Mouse (Mus musculus) heart, embryonic 10.5 days (tissue): Measurements from ENCODE around the gene Med11. TPM values are rescaled to one million over a fixed set of nuclear protein-coding genes. Genes with fewer than 3 reads are reported as not detected.
"Not testable (repeated sequence)": the region's sequence is repeated elsewhere in the genome, so short reads cannot be mapped to it uniquely, and the experiment has no call there.

ENCODE experiments used
- DNase-seq: peaks from one replicate; pipeline ENCODE4 v3.0.0-alpha.2; 2017; ENCODE audit warnings: low spot score
- H3K27ac ChIP-seq: fragments of 300-500 bp; sonication (generic); 2 replicates; pipeline ENCODE4 v1.5.1; 2016; ENCODE audit warnings: mild to moderate bottlenecking
- H3K27me3 ChIP-seq: fragments of 300-500 bp; sonication (generic); 2 replicates; pipeline ENCODE4 v1.6.1; 2016; ENCODE audit warnings: mild to moderate bottlenecking; ENCODE audit not compliant: poor library complexity, insufficient read depth, severe bottlenecking
- H3K36me3 ChIP-seq: fragments of 300-500 bp; sonication (generic); 2 replicates; pipeline ENCODE4 v1.6.1; 2016; ENCODE audit warnings: mild to moderate bottlenecking, moderate library complexity
- H3K4me1 ChIP-seq: fragments of 300-500 bp; sonication (generic); 2 replicates; pipeline ENCODE4 v1.6.1; 2016; ENCODE audit warnings: mild to moderate bottlenecking
- H3K4me3 ChIP-seq: fragments of 300-500 bp; sonication (generic); 2 replicates; pipeline ENCODE4 v1.5.1; 2016; ENCODE audit warnings: mild to moderate bottlenecking, moderate library complexity
- H3K9me3 ChIP-seq: fragments of 300-500 bp; sonication (generic); 2 replicates; pipeline ENCODE4 v1.6.1; 2016; ENCODE audit warnings: mild to moderate bottlenecking, moderate library complexity
- WGBS: fragments of 180-500 bp; shearing (Covaris S2); methylation state at CpG from one replicate; pipeline ENCODE4 v1.1.7; 2016; 5-methylcytosine and 5-hydroxymethylcytosine counted together
- polyA plus RNA-seq: library from polyadenylated mRNA; unstranded; fragments of >200 nt; fragmentation: Nextera tagmentation; extraction: Ambion mirVana; gene quantifications from 2 replicates; pipeline ENCODE4 v1.2.1, GENCODE M21; 2016

Med11 gene
- polyA plus RNA-seq, 1 experiment from 2014 or later = 37.5 TPM

- Histone ChIP-seq H3K4me1 (peaks cover 14% of the 10 kb centered on the region), H3K4me3 (peak within 1 kb of the TSS; percentile 77), H3K27me3 (peaks cover 51% of the 10 kb centered on the region), H3K9me3 (no peaks in the 10 kb centered on the region), H3K27ac (peak within 1 kb of the TSS; percentile 79), H3K36me3 (0 out of 2 replicates have a peak, but pooled peaks cover 9% of the 10 kb centered on the region)
- WGBS = 15% methylated on average over 32 of the region's 32 CpGs
- DNase-seq = no peak
Measured at GRCm38 (mm10) chr11:70458688-70459600, 7.2 kb downstream of the Med11 start, which contains the start of gene Zmynd15. Gene Zmynd15 (plus strand): TSS chr11:70459433.

DNA sequence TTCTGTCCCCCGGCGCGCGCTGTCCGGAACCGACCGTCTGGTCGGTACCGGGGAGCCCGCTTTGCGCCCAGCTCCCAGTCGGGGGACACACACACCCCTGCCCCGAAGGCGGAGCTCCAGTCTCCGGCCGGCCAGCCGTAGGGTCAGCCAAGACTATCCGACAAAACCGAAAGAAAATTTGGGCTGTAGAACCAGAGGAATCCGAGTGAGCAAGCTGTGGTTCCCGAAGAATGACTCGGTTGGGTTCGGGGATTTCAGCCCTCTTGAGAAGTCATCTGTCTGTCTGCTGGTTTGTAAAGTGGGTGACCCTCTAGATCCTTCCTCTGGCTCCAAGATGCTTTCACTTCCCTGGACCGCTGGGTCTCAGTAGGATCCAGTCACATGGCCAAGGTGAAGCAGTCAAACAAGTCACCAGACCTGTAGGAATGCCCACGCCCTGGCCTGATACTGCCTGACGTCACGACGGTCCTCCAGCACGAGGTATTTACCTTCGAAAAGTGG, 7.9 kb downstream of the Med11 start, which contains the start of gene Cxcl16:
Gene Cxcl16 (minus strand): TSS at position 384 of the 501 bp plus-strand sequence.
- 0 out of 2 replicates have a peak, but pooled peaks cover 9% of the 10 kb centered on the region for H3K36me3 ChIP-seq
- 3% methylated on average over 30 of the region's 30 CpGs for WGBS
- H3K4me3 ChIP-seq = peak within 1 kb of the TSS; percentile 77
- peaks cover 59% of the 10 kb centered on the region for H3K27me3 ChIP-seq
- peak within 1 kb of the TSS; percentile 79 for H3K27ac ChIP-seq
- peaks cover 16% of the 10 kb centered on the region for H3K4me1 ChIP-seq
- H3K9me3 ChIP-seq = no peaks in the 10 kb centered on the region
- DNase-seq = no peak

- H3K4me1 ChIP-seq = peaks cover 29% of the 10 kb centered on the region
- H3K27ac ChIP-seq = no peak overlapping the region
- no peak overlapping the region for H3K4me3 ChIP-seq
- H3K9me3 ChIP-seq = no peaks in the 10 kb centered on the region
- no peak for DNase-seq
- H3K36me3 ChIP-seq = no peaks in the 10 kb centered on the region
- 76% methylated on average over 5 of the region's 5 CpGs for WGBS
- peaks cover 76% of the 10 kb centered on the region for H3K27me3 ChIP-seq
Measured at GRCm38 (mm10) chr11:70463970-70464369, 12.3 kb downstream of the Med11 start.

DNA sequence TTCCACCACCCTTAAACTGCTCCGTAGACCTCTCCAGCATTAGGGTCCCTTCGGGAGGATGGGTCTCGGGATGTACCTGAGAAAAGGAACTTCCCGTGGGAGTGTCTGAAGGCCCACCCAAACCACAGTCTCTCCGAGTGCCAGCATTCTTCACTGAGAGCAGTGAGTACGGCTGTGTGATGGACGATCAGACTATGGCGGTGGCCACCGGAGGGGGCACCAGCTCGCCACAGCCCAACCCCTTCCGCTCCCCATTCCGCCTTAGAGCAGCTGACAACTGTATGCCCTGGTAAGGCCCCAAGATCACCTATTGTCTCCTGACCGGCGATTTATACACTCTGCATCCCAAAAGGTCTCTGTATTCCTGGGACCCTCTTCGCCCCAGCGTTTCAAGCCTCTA, 13.5 kb downstream of the Med11 start:
- Histone ChIP-seq H3K4me3 (peak overlapping the region; percentile 53), H3K27me3 (peaks cover 64% of the 10 kb centered on the region), H3K36me3 (no peaks in the 10 kb centered on the region), H3K9me3 (no peaks in the 10 kb centered on the region), H3K4me1 (peaks cover 19% of the 10 kb centered on the region), H3K27ac (peak overlapping the region; percentile 83)
- WGBS = 18% methylated on average over 16 of the region's 16 CpGs
- DNase-seq = no peak

DNA sequence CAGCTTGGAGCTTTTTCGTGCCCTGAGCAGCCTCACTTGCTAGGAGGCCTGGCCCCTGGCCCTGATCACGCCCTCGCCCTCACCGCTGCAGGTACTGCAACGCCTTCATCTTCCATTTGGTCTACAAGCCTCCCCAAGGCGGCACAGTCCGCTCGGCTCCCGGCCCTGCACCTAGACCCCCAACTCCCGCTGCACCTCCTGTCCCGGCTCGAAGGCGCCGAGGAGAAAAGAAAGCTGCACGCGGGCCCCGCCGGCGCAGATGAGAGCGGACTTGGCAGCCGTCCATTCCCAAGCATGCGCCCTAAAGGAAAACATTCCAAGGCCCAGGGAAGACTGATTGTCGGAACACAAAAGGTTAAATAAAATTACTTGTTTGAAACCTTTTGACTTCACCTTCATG, 14.1 kb downstream of the Med11 start:
- Histone ChIP-seq H3K4me1 (peaks cover 19% of the 10 kb centered on the region), H3K9me3 (no peaks in the 10 kb centered on the region), H3K27ac (peak overlapping the region; percentile 83), H3K36me3 (no peaks in the 10 kb centered on the region), H3K27me3 (peaks cover 58% of the 10 kb centered on the region), H3K4me3 (peak overlapping the region; percentile 53)
- DNase-seq = no peak
- 11% methylated on average over 23 of the region's 23 CpGs for WGBS

DNA sequence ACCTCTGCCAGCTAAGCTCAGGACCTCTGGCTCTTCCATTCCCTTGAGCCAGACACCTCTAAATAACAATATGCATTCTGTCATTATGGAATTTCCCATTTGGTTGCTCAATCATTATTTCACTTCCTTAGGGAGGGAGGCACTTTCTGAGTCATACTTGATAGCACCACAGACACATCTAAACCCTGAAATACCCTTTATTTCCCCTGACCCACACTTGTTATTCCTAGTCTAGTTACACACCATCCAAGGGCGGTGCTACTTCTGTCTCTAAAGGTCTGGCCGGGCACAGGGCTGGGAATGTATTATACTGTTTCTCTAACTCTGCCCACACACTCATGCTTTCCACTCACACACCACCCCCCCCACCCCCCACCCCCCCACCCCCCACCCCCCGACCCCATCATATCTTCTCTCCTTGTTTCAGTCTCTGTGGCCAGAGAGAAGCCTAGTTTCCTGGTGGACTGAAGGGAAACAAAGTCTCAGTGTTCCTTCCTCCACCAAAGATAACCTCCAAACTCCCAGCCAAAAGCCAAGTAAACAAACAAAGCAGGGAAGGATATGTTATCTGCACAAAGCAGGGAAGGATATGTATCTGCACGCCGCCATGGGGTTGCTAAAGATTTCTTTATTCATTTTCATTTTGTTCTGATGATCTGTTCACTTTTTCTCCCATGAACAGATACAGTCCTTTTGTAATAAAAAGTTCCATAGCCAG, 16.3 kb downstream of the Med11 start:
- Histone ChIP-seq H3K27me3 (peaks cover 44% of the 10 kb centered on the region), H3K4me3 (no peak overlapping the region), H3K4me1 (peaks cover 19% of the 10 kb centered on the region), H3K27ac (peak overlapping the region; percentile 44; the same call in 1 of the 2 replicates), H3K9me3 (no peaks in the 10 kb centered on the region), H3K36me3 (no peaks in the 10 kb centered on the region)
- 51% methylated on average over 5 of the region's 5 CpGs for WGBS
- DNase-seq = no peak

DNA sequence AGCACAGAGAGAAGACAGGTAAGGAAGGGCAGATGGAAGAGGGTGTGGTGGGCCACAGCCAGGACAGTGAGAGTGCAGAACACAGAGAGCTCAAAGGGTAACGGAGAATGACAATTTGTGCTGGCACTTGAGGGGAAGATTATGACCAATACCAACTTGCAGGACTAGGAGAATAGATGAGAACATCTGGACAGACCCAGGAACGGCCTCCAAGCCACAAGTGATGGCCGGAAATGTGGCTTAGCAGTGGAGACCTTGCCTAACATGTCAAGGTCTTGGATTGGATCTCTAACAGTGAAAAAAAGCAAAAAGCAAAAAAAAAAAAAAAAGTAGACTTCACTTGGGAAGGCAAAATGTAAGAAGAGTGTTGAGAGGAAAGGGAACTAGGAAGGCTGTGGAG, 18.0 kb downstream of the Med11 start:
- H3K36me3 ChIP-seq = no peaks in the 10 kb centered on the region
- 80% methylated on average over 3 of the region's 3 CpGs for WGBS
- H3K4me3 ChIP-seq = no peak overlapping the region
- no peaks in the 10 kb centered on the region for H3K9me3 ChIP-seq
- DNase-seq = no peak
- peaks cover 27% of the 10 kb centered on the region for H3K27me3 ChIP-seq
- H3K27ac ChIP-seq = no peak overlapping the region
- peaks cover 19% of the 10 kb centered on the region for H3K4me1 ChIP-seq

GRCm38 (mm10) chr11:70472716-70473115, 21.0 kb downstream of the Med11 start:
- 0 out of 2 replicates have a peak, but pooled peaks cover 3% of the 10 kb centered on the region for H3K4me1 ChIP-seq
- DNase-seq = no peak
- H3K27me3 ChIP-seq = no peaks in the 10 kb centered on the region
- H3K4me3 ChIP-seq = no peak overlapping the region
- no peaks in the 10 kb centered on the region for H3K9me3 ChIP-seq
- H3K36me3 ChIP-seq = no peaks in the 10 kb centered on the region
- no peak overlapping the region for H3K27ac ChIP-seq

- not testable (repeated sequence) for H3K27ac ChIP-seq
- WGBS = 86% methylated on average over 5 of the region's 5 CpGs
Measured at GRCm38 (mm10) chr11:70473291-70473690, 21.6 kb downstream of the Med11 start.

DNA sequence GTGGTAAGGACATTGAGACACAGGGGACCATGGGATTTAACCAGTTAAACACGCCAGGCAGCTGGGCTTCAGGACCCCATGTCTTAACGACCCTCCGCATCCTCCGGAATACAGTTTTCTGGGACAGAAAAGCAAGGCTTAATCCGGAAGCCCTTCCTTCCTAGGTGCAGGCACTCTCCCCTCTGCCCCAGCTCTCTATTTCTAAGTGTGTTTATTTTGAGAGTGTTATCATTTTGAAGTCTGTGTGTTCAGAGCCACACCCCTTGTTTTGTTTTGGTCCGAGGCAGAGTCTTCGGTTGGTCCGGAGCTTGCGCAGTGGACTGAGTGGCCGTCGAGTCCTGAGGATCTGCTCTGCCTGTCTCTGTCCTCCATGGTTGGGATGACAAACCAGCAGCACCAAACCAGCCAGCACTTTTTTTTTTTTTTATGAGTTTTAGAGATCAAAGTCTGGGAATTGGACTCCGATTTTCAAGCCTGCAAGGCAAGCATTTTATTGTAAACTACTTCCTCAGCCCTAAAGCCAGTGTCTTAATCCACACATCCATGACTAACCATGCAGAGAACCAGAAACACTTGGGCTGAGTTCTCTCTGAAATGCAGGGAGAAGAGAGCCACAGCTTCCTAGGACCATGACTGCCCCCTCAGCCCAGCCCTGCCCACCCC, 23.3 kb downstream of the Med11 start:
- WGBS = 56% methylated on average over 12 of the region's 12 CpGs
- no peak for DNase-seq
- H3K27ac ChIP-seq = no peak overlapping the region
- no peaks in the 10 kb centered on the region for H3K27me3 ChIP-seq
- H3K36me3 ChIP-seq = no peaks in the 10 kb centered on the region
- H3K9me3 ChIP-seq = no peaks in the 10 kb centered on the region
- 0 out of 2 replicates have a peak, but pooled peaks cover 3% of the 10 kb centered on the region for H3K4me1 ChIP-seq
- no peak overlapping the region for H3K4me3 ChIP-seq

More at GRCm38 (mm10) chr11:70473291-70473690, 21.6 kb downstream of the Med11 start:
- not testable (repeated sequence) for H3K9me3 ChIP-seq, H3K36me3 ChIP-seq, DNase-seq, H3K27me3 ChIP-seq, H3K4me3 ChIP-seq, H3K4me1 ChIP-seq

- DNase-seq = no peak
Measured at GRCm38 (mm10) chr11:70485498-70485897, 33.8 kb downstream of the Med11 start.

GRCm38 (mm10) chr11:70487816-70488215, 36.1 kb downstream of the Med11 start:
- Histone ChIP-seq H3K9me3 (peaks cover 4% of the 10 kb centered on the region; the same call in 1 of the 2 replicates), H3K27ac (no peak overlapping the region), H3K4me3 (no peak overlapping the region), H3K4me1 (no peaks in the 10 kb centered on the region), H3K36me3 (no peaks in the 10 kb centered on the region), H3K27me3 (no peaks in the 10 kb centered on the region)
- DNase-seq = no peak
- 32% methylated on average over 4 of the region's 4 CpGs for WGBS

More at GRCm38 (mm10) chr11:70485498-70485897, 33.8 kb downstream of the Med11 start:
- no peaks in the 10 kb centered on the region for H3K9me3 ChIP-seq
- WGBS = 64% methylated on average over 2 of the region's 2 CpGs
- no peaks in the 10 kb centered on the region for H3K4me1 ChIP-seq
- no peaks in the 10 kb centered on the region for H3K27me3 ChIP-seq
- no peak overlapping the region for H3K27ac ChIP-seq
- H3K36me3 ChIP-seq = no peaks in the 10 kb centered on the region
- H3K4me3 ChIP-seq = no peak overlapping the region
